Mouse (Mus musculus) liver, embryonic 11.5 days (tissue): ENCODE measurements around the gene Col4a2. TPM values are rescaled to one million over a fixed set of nuclear protein-coding genes. Genes with fewer than 3 reads are reported as not detected.

ENCODE experiments used
- ATAC-seq: fragments of 200-750 bp; cut with Nextera tagmentation; replicated peaks from 2 replicates; pipeline ENCODE4 v1.8.0; 2017; ENCODE audit warnings: moderate number of reproducible peaks, mild to moderate bottlenecking, moderate TSS enrichment, moderate library complexity; ENCODE audit not compliant: low FRiP score
- DNase-seq: peaks from one replicate; pipeline ENCODE4 v3.0.0-alpha.2; 2017; ENCODE audit warnings: low spot score
- H3K27ac ChIP-seq: fragments of 300-500 bp; sonication (generic); 2 replicates; pipeline ENCODE4 v1.5.1; 2014; ENCODE audit warnings: mild to moderate bottlenecking, low read depth, low read length, control low read depth
- H3K27me3 ChIP-seq: fragments of 300-500 bp; sonication (generic); replicated peaks from 2 replicates; pipeline ENCODE4 v1.6.1; 2014; ENCODE audit warnings: low read length, mixed read lengths; ENCODE audit not compliant: control insufficient read depth, insufficient read depth
- H3K36me3 ChIP-seq: fragments of 300-500 bp; sonication (generic); 2 replicates; pipeline ENCODE4 v1.6.1; 2014; ENCODE audit warnings: mild to moderate bottlenecking, low read length, moderate library complexity, mixed read lengths; ENCODE audit not compliant: control insufficient read depth, insufficient read depth
- H3K4me1 ChIP-seq: fragments of 300-500 bp; sonication (generic); replicated peaks from 2 replicates; pipeline ENCODE4 v1.6.1; 2014; ENCODE audit warnings: low read length, mixed read lengths; ENCODE audit not compliant: control insufficient read depth, insufficient read depth
- H3K4me2 ChIP-seq: fragments of 300-500 bp; sonication (generic); 2 replicates; pipeline ENCODE4 v1.6.1; 2014; ENCODE audit warnings: mild to moderate bottlenecking, control low read depth, moderate library complexity
- H3K4me3 ChIP-seq: fragments of 300-500 bp; sonication (generic); 2 replicates; pipeline ENCODE4 v1.5.1; 2014; ENCODE audit warnings: low read depth, low read length, control low read depth
- H3K9ac ChIP-seq: fragments of 300-500 bp; sonication (generic); 2 replicates; pipeline ENCODE4 v1.6.1; 2014; ENCODE audit warnings: low read depth, low read length, control low read depth
- H3K9me3 ChIP-seq: fragments of 300-500 bp; sonication (generic); 2 replicates; pipeline ENCODE4 v1.6.1; 2016; ENCODE audit warnings: low read length, inconsistent platforms, mixed read lengths; ENCODE audit not compliant: control insufficient read depth
- WGBS: fragments of 180-500 bp; shearing (Covaris S2); extraction: QIAGEN DNeasy Blood & Tissue Kit; methylation state at CpG from one replicate; pipeline ENCODE4 v1.1.7; 2014; 5-methylcytosine and 5-hydroxymethylcytosine counted together
- polyA plus RNA-seq: library from polyadenylated mRNA; unstranded; fragments of >200 nt; fragmentation: Nextera tagmentation; extraction: Ambion mirVana; gene quantifications from 2 replicates; pipeline ENCODE4 v1.2.1, GENCODE M21; 2014

Gene Col4a2
- polyA plus RNA-seq, 1 experiment from 2014 or later: 12.2 TPM

GRCm38 (mm10) chr8:11385272-11385905, 72.8 kb downstream of the Col4a2 start:
- Histone ChIP-seq H3K9me3 (no peaks in the 10 kb centered on the region), H3K4me2 (no peak overlapping the region), H3K4me3 (no peak overlapping the region), H3K4me1 (no peaks in the 10 kb centered on the region; the same call in 1 of the 2 replicates), H3K36me3 (no peaks in the 10 kb centered on the region), H3K27ac (no peak overlapping the region), H3K27me3 (no peaks in the 10 kb centered on the region), H3K9ac (no peak overlapping the region)
- 69% methylated on average over 9 of the region's 9 CpGs for WGBS
- ATAC-seq (no peak), DNase-seq (no peak)

DNA sequence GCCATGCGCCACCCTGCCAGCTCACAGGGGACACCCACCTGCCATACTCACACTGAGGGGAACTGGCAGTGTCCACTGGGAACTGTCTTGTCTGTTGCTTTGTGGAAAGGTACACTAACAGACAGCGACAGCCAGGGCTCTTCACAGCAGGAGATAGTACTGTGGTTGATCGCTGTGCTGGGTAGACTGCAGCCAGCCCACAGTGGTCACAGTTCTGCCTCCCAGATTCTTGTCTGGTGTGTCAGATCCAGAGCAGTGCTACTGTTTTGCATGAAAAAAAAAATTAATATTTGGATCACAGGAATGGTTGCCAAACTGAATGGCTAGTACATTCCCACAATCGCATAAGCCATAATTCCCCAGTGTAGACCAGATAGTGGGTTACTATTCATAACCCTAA, 74.7 kb downstream of the Col4a2 start:
- Histone ChIP-seq H3K4me1 (no peaks in the 10 kb centered on the region), H3K27me3 (no peaks in the 10 kb centered on the region), H3K36me3 (no peaks in the 10 kb centered on the region), H3K9me3 (no peaks in the 10 kb centered on the region), H3K4me2 (no peak overlapping the region), H3K4me3 (no peak overlapping the region), H3K27ac (no peak overlapping the region), H3K9ac (no peak overlapping the region)
- ATAC-seq (no peak), DNase-seq (no peak)
- 89% methylated on average over 4 of the region's 4 CpGs for WGBS

- Histone ChIP-seq H3K36me3 (no peaks in the 10 kb centered on the region), H3K4me2 (no peak overlapping the region), H3K27ac (no peak overlapping the region), H3K9ac (no peak overlapping the region), H3K4me3 (no peak overlapping the region), H3K9me3 (no peaks in the 10 kb centered on the region), H3K4me1 (no peaks in the 10 kb centered on the region), H3K27me3 (no peaks in the 10 kb centered on the region)
- WGBS: 77% methylated on average over 11 of the region's 11 CpGs
- DNase-seq (no peak), ATAC-seq (no peak)
Measured at GRCm38 (mm10) chr8:11389275-11390050, 76.9 kb downstream of the Col4a2 start.

DNA sequence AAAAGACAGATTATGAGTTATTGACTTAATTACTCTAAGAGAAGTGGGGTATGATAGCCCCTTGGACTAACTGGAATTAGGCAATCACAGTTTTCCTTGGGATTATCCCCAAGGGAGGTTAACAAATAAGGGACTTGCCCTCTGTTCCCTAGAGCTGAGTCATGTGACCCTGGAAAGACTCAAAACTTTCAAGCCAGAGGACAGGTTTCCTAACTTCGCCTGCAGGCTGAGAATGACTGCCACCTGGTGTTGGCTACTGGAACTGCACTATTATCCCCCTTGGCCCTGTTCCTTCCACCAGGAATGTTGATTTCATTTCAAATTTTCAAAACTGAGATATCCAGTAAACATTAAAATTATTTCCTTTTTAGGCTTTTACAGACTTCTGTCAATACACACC, 80.1 kb downstream of the Col4a2 start:
- ATAC-seq (no peak), DNase-seq (peak; percentile 56)
- no peak overlapping the region for H3K4me3 ChIP-seq
- H3K4me2 ChIP-seq: no peak overlapping the region
- H3K9me3 ChIP-seq: no peaks in the 10 kb centered on the region
- no peak overlapping the region for H3K9ac ChIP-seq
- WGBS: 13% methylated on average over 1 of the region's 1 CpGs
- no peaks in the 10 kb centered on the region for H3K27me3 ChIP-seq
- H3K4me1 ChIP-seq: no peaks in the 10 kb centered on the region
- H3K36me3 ChIP-seq: no peaks in the 10 kb centered on the region
- no peak overlapping the region for H3K27ac ChIP-seq

- Histone ChIP-seq H3K4me1 (no peaks in the 10 kb centered on the region), H3K4me2 (no peak overlapping the region), H3K36me3 (no peaks in the 10 kb centered on the region), H3K27ac (no peak overlapping the region), H3K27me3 (no peaks in the 10 kb centered on the region), H3K4me3 (no peak overlapping the region), H3K9ac (no peak overlapping the region), H3K9me3 (no peaks in the 10 kb centered on the region)
- 29% methylated on average over 7 of the region's 7 CpGs for WGBS
- ATAC-seq: no peak
- DNase-seq: no peak
Measured at GRCm38 (mm10) chr8:11393161-11393560, 80.6 kb downstream of the Col4a2 start.

GRCm38 (mm10) chr8:11393607-11394006, 81.0 kb downstream of the Col4a2 start:
- no peak for DNase-seq
- WGBS: 20% methylated on average over 8 of the region's 8 CpGs
- Histone ChIP-seq H3K36me3 (no peaks in the 10 kb centered on the region), H3K4me3 (no peak overlapping the region), H3K4me2 (no peak overlapping the region), H3K27ac (no peak overlapping the region), H3K4me1 (no peaks in the 10 kb centered on the region), H3K9me3 (no peaks in the 10 kb centered on the region), H3K9ac (no peak overlapping the region), H3K27me3 (no peaks in the 10 kb centered on the region)
- no peak for ATAC-seq

GRCm38 (mm10) chr8:11394773-11395172, 82.2 kb downstream of the Col4a2 start:
- 45% methylated on average over 9 of the region's 9 CpGs for WGBS
- no peak overlapping the region for H3K27ac ChIP-seq
- H3K4me2 ChIP-seq: no peak overlapping the region
- no peak overlapping the region for H3K4me3 ChIP-seq
- H3K4me1 ChIP-seq: no peaks in the 10 kb centered on the region
- H3K9me3 ChIP-seq: no peaks in the 10 kb centered on the region
- no peak for DNase-seq
- H3K27me3 ChIP-seq: no peaks in the 10 kb centered on the region
- no peak for ATAC-seq
- no peaks in the 10 kb centered on the region for H3K36me3 ChIP-seq
- no peak overlapping the region for H3K9ac ChIP-seq

DNA sequence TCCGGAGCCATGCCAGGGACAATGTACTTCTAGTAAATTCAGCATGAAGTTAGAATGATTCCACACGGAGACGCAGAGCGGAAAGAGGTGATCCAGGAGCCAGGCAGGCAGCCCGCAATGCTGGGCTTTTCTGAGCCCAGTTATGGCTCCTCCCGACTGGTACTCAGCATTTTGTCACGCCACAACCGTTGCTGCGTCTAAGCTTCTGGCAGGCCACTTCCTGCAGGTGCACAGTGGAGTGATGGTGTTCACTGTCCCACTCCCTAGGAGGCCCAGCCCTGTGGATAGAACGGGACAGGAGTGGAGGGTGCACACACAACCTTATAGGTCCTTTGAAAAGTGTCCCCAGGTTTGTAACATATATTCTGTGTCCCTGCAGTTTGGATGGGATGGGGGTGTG, 83.0 kb downstream of the Col4a2 start:
- no peaks in the 10 kb centered on the region for H3K4me1 ChIP-seq
- no peak overlapping the region for H3K4me3 ChIP-seq
- H3K36me3 ChIP-seq: no peaks in the 10 kb centered on the region
- H3K27me3 ChIP-seq: no peaks in the 10 kb centered on the region
- 73% methylated on average over 10 of the region's 10 CpGs for WGBS
- DNase-seq (no peak), ATAC-seq (no peak)
- H3K27ac ChIP-seq: no peak overlapping the region
- no peak overlapping the region for H3K9ac ChIP-seq
- H3K9me3 ChIP-seq: no peaks in the 10 kb centered on the region
- H3K4me2 ChIP-seq: no peak overlapping the region

DNA sequence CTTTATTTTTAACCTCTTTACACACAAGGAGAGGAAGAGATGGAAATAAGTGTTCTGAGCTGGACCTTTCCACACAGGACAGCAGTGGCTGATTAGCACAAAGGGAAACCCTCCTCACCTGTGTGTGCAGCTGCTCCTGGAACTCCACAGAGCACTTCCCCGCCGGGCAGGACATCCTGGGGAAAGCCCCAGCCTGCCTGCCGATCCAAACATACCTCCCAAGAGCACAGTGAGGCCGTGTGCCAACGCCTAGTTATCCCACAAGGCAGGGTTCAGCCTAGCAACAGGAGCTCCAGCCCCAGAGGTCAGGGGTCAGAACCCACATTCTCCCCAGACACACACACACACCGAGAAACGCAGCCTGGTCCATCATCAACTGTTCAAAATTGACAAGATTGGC, 83.5 kb downstream of the Col4a2 start:
- DNase-seq (no peak), ATAC-seq (no peak)
- H3K27ac ChIP-seq: no peak overlapping the region
- H3K4me1 ChIP-seq: no peaks in the 10 kb centered on the region
- no peaks in the 10 kb centered on the region for H3K27me3 ChIP-seq
- H3K36me3 ChIP-seq: no peaks in the 10 kb centered on the region
- H3K9me3 ChIP-seq: no peaks in the 10 kb centered on the region
- H3K9ac ChIP-seq: no peak overlapping the region
- no peak overlapping the region for H3K4me2 ChIP-seq
- no peak overlapping the region for H3K4me3 ChIP-seq
- WGBS: 67% methylated on average over 7 of the region's 7 CpGs
